Mouse (Mus musculus): Measurements from ENCODE around the gene Wdr82.

Wdr82 gene

GRCm38 (mm10) chr9:106225469-106226150 lies 54.9 kb downstream of the Wdr82 start:
- DNase-seq (ENCODE audit: low spot score in 2 of 2): no peak

- peak in 1 of 2 experiments; percentile 42 for DNase-seq (ENCODE audit: low spot score in 2 of 2)
Measured at GRCm38 (mm10) chr9:106226151-106226682, 55.5 kb downstream of the Wdr82 start.

- no peak for DNase-seq (ENCODE audit: low spot score in 2 of 2)
Measured at GRCm38 (mm10) chr9:106227790-106228429, 57.2 kb downstream of the Wdr82 start.

GRCm38 (mm10) chr9:106230051-106230733 lies 59.5 kb downstream of the Wdr82 start:
- no peak for DNase-seq (ENCODE audit: low spot score in 2 of 2)

- DNase-seq (ENCODE audit: low spot score in 2 of 2): no peak
Measured at GRCm38 (mm10) chr9:106230734-106231106, 60.0 kb downstream of the Wdr82 start.

GRCm38 (mm10) chr9:106231220-106231619 lies 60.5 kb downstream of the Wdr82 start:
- DNase-seq (ENCODE audit: low spot score in 2 of 2): no peak

GRCm38 (mm10) chr9:106231816-106232215 lies 61.1 kb downstream of the Wdr82 start:
- DNase-seq (ENCODE audit: low spot score in 2 of 2): no peak

- no peak for DNase-seq (ENCODE audit: low spot score in 2 of 2)
Measured at GRCm38 (mm10) chr9:106232956-106233355, 62.2 kb downstream of the Wdr82 start.

GRCm38 (mm10) chr9:106233953-106234352 lies 63.2 kb downstream of the Wdr82 start:
- no peak for DNase-seq (ENCODE audit: low spot score in 2 of 2)

- no peak for DNase-seq (ENCODE audit: low spot score in 2 of 2)
Measured at GRCm38 (mm10) chr9:106235194-106235830, 64.6 kb downstream of the Wdr82 start.

GRCm38 (mm10) chr9:106236156-106236817 lies 65.6 kb downstream of the Wdr82 start:
- DNase-seq (ENCODE audit: low spot score in 2 of 2): no peak

- no peak for DNase-seq (ENCODE audit: low spot score in 2 of 2)
Measured at GRCm38 (mm10) chr9:106236818-106237211, 66.1 kb downstream of the Wdr82 start.

- no peak for DNase-seq (ENCODE audit: low spot score in 2 of 2)
Measured at GRCm38 (mm10) chr9:106237401-106237800, 66.7 kb downstream of the Wdr82 start.

- no peak for DNase-seq (ENCODE audit: low spot score in 2 of 2)
Measured at GRCm38 (mm10) chr9:106237878-106238277, 67.2 kb downstream of the Wdr82 start.
